Mouse (Mus musculus): ENCODE results near the gene Tinagl1.

DNA sequence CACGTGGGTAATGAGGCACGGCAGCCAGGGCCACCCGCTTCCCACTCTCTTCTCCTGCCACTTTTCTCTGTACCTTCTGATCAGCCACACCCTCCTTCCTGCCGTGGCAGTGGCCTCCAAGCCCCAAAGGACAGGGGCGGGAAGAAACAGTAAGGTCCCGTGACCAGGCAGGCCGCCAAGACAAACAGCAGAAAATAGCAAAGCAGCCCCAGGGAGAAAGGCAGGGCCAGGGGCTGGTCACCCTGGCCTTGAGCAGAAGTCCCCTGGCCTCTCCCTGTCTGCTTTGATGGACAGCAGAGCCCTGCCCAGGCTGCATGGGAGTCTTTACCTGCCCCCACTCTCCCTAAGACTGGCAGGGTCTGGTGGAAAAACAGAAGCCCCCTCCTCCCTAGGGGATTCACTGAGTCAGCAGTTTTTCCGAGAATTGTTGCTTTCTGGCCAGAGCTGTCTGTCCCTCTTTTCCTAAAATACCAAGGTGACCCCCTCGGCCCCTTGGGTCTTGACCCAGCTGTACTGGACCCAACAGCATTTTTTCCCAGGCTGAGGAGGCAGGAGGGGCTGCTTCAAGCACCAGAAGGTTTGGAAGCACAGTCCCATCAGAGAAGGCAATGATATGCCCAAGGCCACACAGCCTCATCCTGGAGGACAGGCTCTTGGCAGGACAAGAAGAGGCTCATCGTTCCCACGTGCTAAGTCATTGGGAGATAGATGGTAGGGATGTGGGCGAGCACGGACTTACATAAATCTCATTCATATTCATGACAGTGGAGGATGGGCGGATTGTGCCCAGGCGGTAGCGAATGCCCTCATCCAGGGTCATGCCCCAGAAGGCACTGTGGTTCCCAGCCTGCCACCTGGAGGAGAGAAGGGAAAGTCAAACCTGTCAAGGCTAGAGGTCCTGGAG, 6.4 kb downstream of the Tinagl1 start:
- no peak for TF ChIP-seq CTCF (IDR thresholded peaks at IDR 0.05; ENCODE audit: low read depth, low read length)
- no peak for TF ChIP-seq POLR2A (IDR thresholded peaks at IDR 0.05; ENCODE audit: borderline replicate concordance, low read depth, low read length)
